Mouse (Mus musculus): ENCODE measurements around the gene Rnf38. TPM values are rescaled to one million over a fixed set of nuclear protein-coding genes. Genes with fewer than 3 reads are reported as not detected.

Gene Rnf38
- polyA plus RNA-seq, 1 experiment from 2014 or later: 30.3 TPM

- H3K9me3 ChIP-seq (replicated peaks; ENCODE audit: control insufficient read depth, low read length, poor library complexity, severe bottlenecking): no peaks in the 10 kb centered on the region
- no peak overlapping the region for H3K27ac ChIP-seq (ENCODE audit: low read length)
- H3K36me3 ChIP-seq (ENCODE audit: control insufficient read depth, insufficient read depth, low read length): no peaks in the 10 kb centered on the region
- H3K27me3 ChIP-seq (ENCODE audit: control insufficient read depth, insufficient read depth, low read depth, low read length): no peaks in the 10 kb centered on the region
- no peak for ATAC-seq
- no peak overlapping the region for H3K4me2 ChIP-seq (ENCODE audit: low read length)
- WGBS: 55% methylated on average over 11 of the region's 11 CpGs
- no peaks in the 10 kb centered on the region for H3K4me1 ChIP-seq (ENCODE audit: control insufficient read depth, insufficient read depth, low read length)
- H3K9ac ChIP-seq (ENCODE audit: low read depth, low read length): no peak overlapping the region
- no peak overlapping the region for H3K4me3 ChIP-seq (ENCODE audit: low read depth, low read length)
Observed at GRCm38 (mm10) chr4:44097576-44098335, 135.8 kb downstream of the Rnf38 start.

GRCm38 (mm10) chr4:44094475-44094874, 139.1 kb downstream of the Rnf38 start:
- ATAC-seq: no peak
- Histone ChIP-seq H3K9me3 (replicated peaks; ENCODE audit: control insufficient read depth, low read length, poor library complexity, severe bottlenecking) (no peaks in the 10 kb centered on the region), H3K4me3 (ENCODE audit: low read depth, low read length) (no peak overlapping the region), H3K36me3 (ENCODE audit: control insufficient read depth, insufficient read depth, low read length) (no peaks in the 10 kb centered on the region), H3K27ac (ENCODE audit: low read length) (no peak overlapping the region), H3K4me1 (ENCODE audit: control insufficient read depth, insufficient read depth, low read length) (no peaks in the 10 kb centered on the region), H3K9ac (ENCODE audit: low read depth, low read length) (no peak overlapping the region), H3K4me2 (ENCODE audit: low read length) (no peak overlapping the region), H3K27me3 (ENCODE audit: control insufficient read depth, insufficient read depth, low read depth, low read length) (no peaks in the 10 kb centered on the region)
- 91% methylated on average over 4 of the region's 4 CpGs for whole genome bisulfite sequencing

GRCm38 (mm10) chr4:44092359-44092758, 141.2 kb downstream of the Rnf38 start:
- H3K9me3 ChIP-seq (replicated peaks; ENCODE audit: control insufficient read depth, low read length, poor library complexity, severe bottlenecking): no peaks in the 10 kb centered on the region
- no peak for ATAC-seq
- H3K4me3 ChIP-seq (ENCODE audit: low read depth, low read length): no peak overlapping the region
- no peaks in the 10 kb centered on the region for H3K27me3 ChIP-seq (ENCODE audit: control insufficient read depth, insufficient read depth, low read depth, low read length)
- no peak overlapping the region for H3K27ac ChIP-seq (ENCODE audit: low read length)
- 80% methylated on average over 11 of the region's 11 CpGs for WGBS
- no peaks in the 10 kb centered on the region for H3K36me3 ChIP-seq (ENCODE audit: control insufficient read depth, insufficient read depth, low read length)
- no peak overlapping the region for H3K4me2 ChIP-seq (ENCODE audit: low read length)
- H3K9ac ChIP-seq (ENCODE audit: low read depth, low read length): no peak overlapping the region
- no peaks in the 10 kb centered on the region for H3K4me1 ChIP-seq (ENCODE audit: control insufficient read depth, insufficient read depth, low read length)

- H3K9ac ChIP-seq (ENCODE audit: low read depth, low read length): no peak overlapping the region
- no peaks in the 10 kb centered on the region for H3K36me3 ChIP-seq (ENCODE audit: control insufficient read depth, insufficient read depth, low read length)
- H3K9me3 ChIP-seq (replicated peaks; ENCODE audit: control insufficient read depth, low read length, poor library complexity, severe bottlenecking): no peaks in the 10 kb centered on the region
- H3K4me1 ChIP-seq (ENCODE audit: control insufficient read depth, insufficient read depth, low read length): no peaks in the 10 kb centered on the region; the same call in 1 of the 2 replicates
- H3K4me3 ChIP-seq (ENCODE audit: low read depth, low read length): no peak overlapping the region
- 94% methylated on average over 3 of the region's 3 CpGs for WGBS
- H3K4me2 ChIP-seq (ENCODE audit: low read length): no peak overlapping the region
- no peaks in the 10 kb centered on the region for H3K27me3 ChIP-seq (ENCODE audit: control insufficient read depth, insufficient read depth, low read depth, low read length)
- H3K27ac ChIP-seq (ENCODE audit: low read length): no peak overlapping the region
- no peak for ATAC-seq
Observed at GRCm38 (mm10) chr4:44085566-44085965, 148.0 kb downstream of the Rnf38 start.

- Histone ChIP-seq H3K4me2 (ENCODE audit: low read length) (no peak overlapping the region), H3K4me1 (ENCODE audit: control insufficient read depth, insufficient read depth, low read length) (no peaks in the 10 kb centered on the region; the same call in 1 of the 2 replicates), H3K27me3 (ENCODE audit: control insufficient read depth, insufficient read depth, low read depth, low read length) (no peaks in the 10 kb centered on the region), H3K4me3 (ENCODE audit: low read depth, low read length) (no peak overlapping the region), H3K9ac (ENCODE audit: low read depth, low read length) (no peak overlapping the region), H3K9me3 (replicated peaks; ENCODE audit: control insufficient read depth, low read length, poor library complexity, severe bottlenecking) (no peaks in the 10 kb centered on the region), H3K27ac (ENCODE audit: low read length) (no peak overlapping the region), H3K36me3 (ENCODE audit: control insufficient read depth, insufficient read depth, low read length) (no peaks in the 10 kb centered on the region)
- ATAC-seq: no peak
- WGBS: 80% methylated on average over 13 of the region's 13 CpGs
Observed at GRCm38 (mm10) chr4:44084602-44085325, 148.8 kb downstream of the Rnf38 start.

- ATAC-seq: no peak
- no peak within 1 kb of the TSS for H3K9ac ChIP-seq (ENCODE audit: low read depth, low read length)
- no peak within 1 kb of the TSS for H3K4me2 ChIP-seq (ENCODE audit: low read length)
Observed at GRCm38 (mm10) chr4:44083945-44084344, 149.6 kb downstream of the Rnf38 start, which contains the start of gene Gne. Gene Gne, minus strand, starts transcription at chr4:44084177.

GRCm38 (mm10) chr4:44078358-44078933, 155.1 kb downstream of the Rnf38 start:
- Histone ChIP-seq H3K4me2 (ENCODE audit: low read length) (no peak overlapping the region), H3K4me3 (ENCODE audit: low read depth, low read length) (no peak overlapping the region), H3K27ac (ENCODE audit: low read length) (no peak overlapping the region), H3K9me3 (replicated peaks; ENCODE audit: control insufficient read depth, low read length, poor library complexity, severe bottlenecking) (no peaks in the 10 kb centered on the region), H3K36me3 (ENCODE audit: control insufficient read depth, insufficient read depth, low read length) (no peaks in the 10 kb centered on the region), H3K27me3 (ENCODE audit: control insufficient read depth, insufficient read depth, low read depth, low read length) (no peaks in the 10 kb centered on the region), H3K4me1 (ENCODE audit: control insufficient read depth, insufficient read depth, low read length) (no peaks in the 10 kb centered on the region), H3K9ac (ENCODE audit: low read depth, low read length) (no peak overlapping the region)
- no peak for ATAC-seq
- WGBS: 85% methylated on average over 7 of the region's 7 CpGs

More at GRCm38 (mm10) chr4:44083945-44084344, 149.6 kb downstream of the Rnf38 start, which contains the start of gene Gne:
- Histone ChIP-seq H3K4me1 (ENCODE audit: control insufficient read depth, insufficient read depth, low read length) (no peaks in the 10 kb centered on the region; the same call in 1 of the 2 replicates), H3K27me3 (ENCODE audit: control insufficient read depth, insufficient read depth, low read depth, low read length) (no peaks in the 10 kb centered on the region), H3K9me3 (replicated peaks; ENCODE audit: control insufficient read depth, low read length, poor library complexity, severe bottlenecking) (no peaks in the 10 kb centered on the region), H3K4me3 (ENCODE audit: low read depth, low read length) (no peak within 1 kb of the TSS), H3K27ac (ENCODE audit: low read length) (no peak within 1 kb of the TSS), H3K36me3 (ENCODE audit: control insufficient read depth, insufficient read depth, low read length) (no peaks in the 10 kb centered on the region)
- 20% methylated on average over 11 of the region's 11 CpGs for WGBS
